Mouse (Mus musculus) stomach, embryonic 15.5 days (tissue): ENCODE measurements around the gene Alpk1. TPM values are rescaled to one million over a fixed set of nuclear protein-coding genes. Genes with fewer than 3 reads are reported as not detected.

Experiments
- ATAC-seq: fragments of 200-750 bp; cut with Nextera tagmentation; 2 replicates; pipeline ENCODE4 v1.8.0; 2017; ENCODE audit warnings: low read depth, moderate number of reproducible peaks, moderate TSS enrichment; ENCODE audit not compliant: insufficient read depth, low FRiP score
- H3K27ac ChIP-seq: fragments of 300-500 bp; sonication (generic); 2 replicates; pipeline ENCODE4 v1.5.1; 2015; ENCODE audit warnings: mild to moderate bottlenecking, inconsistent platforms
- H3K27me3 ChIP-seq: fragments of 300-500 bp; sonication (generic); replicated peaks from 2 replicates; pipeline ENCODE4 v1.6.1; 2015; ENCODE audit warnings: inconsistent platforms
- H3K36me3 ChIP-seq: fragments of 300-500 bp; sonication (generic); 2 replicates; pipeline ENCODE4 v1.6.1; 2015; ENCODE audit warnings: inconsistent platforms
- H3K4me1 ChIP-seq: fragments of 300-500 bp; sonication (generic); 2 replicates; pipeline ENCODE4 v1.6.1; 2015; ENCODE audit warnings: inconsistent platforms
- H3K4me2 ChIP-seq: fragments of 300-500 bp; sonication (generic); 2 replicates; pipeline ENCODE4 v1.6.1; 2015; ENCODE audit warnings: mild to moderate bottlenecking, inconsistent platforms
- H3K4me3 ChIP-seq: fragments of 300-500 bp; sonication (generic); replicated peaks from 2 replicates; pipeline ENCODE4 v1.5.1; 2015; ENCODE audit warnings: inconsistent platforms
- H3K9ac ChIP-seq: fragments of 300-500 bp; sonication (generic); 2 replicates; pipeline ENCODE4 v1.6.1; 2015; ENCODE audit warnings: inconsistent platforms
- H3K9me3 ChIP-seq: fragments of 300-500 bp; sonication (generic); 2 replicates; pipeline ENCODE4 v1.6.1; 2016; ENCODE audit warnings: inconsistent platforms
- WGBS: fragments of 180-500 bp; shearing (Covaris S2); methylation state at CpG from one replicate; pipeline ENCODE4 v1.1.7; 2015; 5-methylcytosine and 5-hydroxymethylcytosine counted together
- polyA plus RNA-seq: library from polyadenylated mRNA; unstranded; fragments of >200 nt; fragmentation: Nextera tagmentation; extraction: Ambion mirVana; gene quantifications from 2 replicates; pipeline ENCODE4 v1.2.1, GENCODE M21; 2015

Gene Alpk1
- 3.2 and 3.6 TPM in 2 replicates for polyA plus RNA-seq

DNA sequence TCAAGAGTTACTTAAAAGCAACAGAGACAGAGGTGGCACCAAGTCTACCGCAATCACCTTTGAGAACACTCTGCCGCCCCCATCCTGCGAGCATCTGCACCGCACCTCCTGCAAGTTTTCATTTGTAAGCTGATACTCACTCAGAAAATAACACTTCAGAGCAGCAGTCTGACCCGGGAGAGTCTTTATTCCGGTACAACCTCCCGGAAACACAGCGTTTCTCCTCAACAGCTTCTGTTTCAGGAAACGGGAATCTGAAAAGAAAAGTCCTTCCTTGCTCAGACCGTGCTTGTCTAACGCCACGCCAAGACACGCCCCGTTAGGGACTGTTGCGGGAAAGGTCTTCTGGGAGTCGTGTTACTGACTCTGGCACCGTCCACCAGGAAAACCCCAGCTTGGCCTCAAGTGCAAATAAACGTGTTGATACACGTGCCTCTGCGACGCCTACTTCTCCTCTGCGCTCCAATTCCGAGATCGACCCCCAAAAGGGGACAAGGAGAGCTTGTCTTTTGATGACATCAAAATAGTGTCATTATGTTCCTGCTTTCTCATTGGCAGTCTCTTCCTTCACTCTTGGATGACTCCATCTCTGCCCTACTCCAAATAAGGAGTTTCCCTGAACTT, at the start of gene Alpk1:
Gene Alpk1, minus strand, starts transcription at position 507 of the 624 bp plus-strand sequence.
- Histone ChIP-seq H3K27ac (peak within 1 kb of the TSS; percentile 74), H3K27me3 (no peaks in the 10 kb centered on the region), H3K9me3 (no peaks in the 10 kb centered on the region), H3K9ac (no peak within 1 kb of the TSS), H3K36me3 (no peaks in the 10 kb centered on the region), H3K4me3 (peak within 1 kb of the TSS; percentile 54), H3K4me2 (peak within 1 kb of the TSS; percentile 77), H3K4me1 (no peaks in the 10 kb centered on the region)
- WGBS = under 1% methylated on average over 24 of the region's 24 CpGs
- peak; percentile 86 for ATAC-seq

DNA sequence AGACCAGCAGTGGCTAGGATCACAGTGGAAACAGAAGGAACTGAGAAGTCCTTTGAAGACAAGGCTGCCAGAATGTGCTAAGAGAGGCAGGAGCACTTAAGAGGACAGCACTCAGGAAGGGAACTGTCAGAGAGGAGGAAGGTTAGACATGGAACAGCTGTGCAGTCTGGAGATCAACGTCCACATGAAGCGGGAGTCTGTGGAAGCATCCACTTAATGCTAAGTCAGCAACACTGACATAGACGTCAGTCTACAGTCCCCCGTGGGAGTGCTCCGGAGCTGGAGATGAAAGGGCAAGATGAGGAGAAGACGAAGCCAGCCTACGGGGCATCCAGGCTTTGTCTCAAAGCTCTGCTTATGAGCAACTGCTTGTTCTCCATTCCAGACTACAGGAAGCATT, 46.8 kb upstream of the Alpk1 start:
- 20% methylated on average over 7 of the region's 7 CpGs for WGBS
- peak; percentile 71; the same call in 1 of the 2 replicates for ATAC-seq

DNA sequence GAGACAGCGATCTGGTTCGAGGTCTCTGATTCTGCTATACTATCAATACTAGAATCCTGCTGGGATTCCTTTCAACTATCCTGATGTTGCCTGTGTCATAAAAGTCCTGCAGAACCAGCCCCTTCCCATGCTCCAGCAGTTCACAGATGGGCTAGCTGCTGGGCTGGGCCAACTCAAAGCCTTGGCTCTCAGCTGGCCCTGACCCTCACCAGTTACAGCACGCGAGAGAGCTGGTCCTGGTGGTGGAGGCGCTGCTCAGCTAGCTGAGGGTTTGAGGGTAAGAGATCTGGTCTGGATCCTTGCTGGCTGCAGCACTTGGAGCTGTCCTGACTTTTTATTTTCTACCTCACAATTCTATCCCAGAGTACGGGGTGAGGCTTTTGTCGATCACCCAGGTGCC, 46.2 kb upstream of the Alpk1 start:
- no peak overlapping the region for H3K4me3 ChIP-seq
- no peak overlapping the region for H3K27ac ChIP-seq

More for the DNA sequence above, 46.8 kb upstream of the Alpk1 start:
- Histone ChIP-seq H3K4me1 (peaks cover 11% of the 10 kb centered on the region), H3K36me3 (peaks cover 3% of the 10 kb centered on the region; the same call in 1 of the 2 replicates), H3K4me3 (no peak overlapping the region), H3K9me3 (no peaks in the 10 kb centered on the region), H3K27ac (no peak overlapping the region), H3K4me2 (peak overlapping the region; percentile 29), H3K9ac (no peak overlapping the region), H3K27me3 (no peaks in the 10 kb centered on the region)

DNA sequence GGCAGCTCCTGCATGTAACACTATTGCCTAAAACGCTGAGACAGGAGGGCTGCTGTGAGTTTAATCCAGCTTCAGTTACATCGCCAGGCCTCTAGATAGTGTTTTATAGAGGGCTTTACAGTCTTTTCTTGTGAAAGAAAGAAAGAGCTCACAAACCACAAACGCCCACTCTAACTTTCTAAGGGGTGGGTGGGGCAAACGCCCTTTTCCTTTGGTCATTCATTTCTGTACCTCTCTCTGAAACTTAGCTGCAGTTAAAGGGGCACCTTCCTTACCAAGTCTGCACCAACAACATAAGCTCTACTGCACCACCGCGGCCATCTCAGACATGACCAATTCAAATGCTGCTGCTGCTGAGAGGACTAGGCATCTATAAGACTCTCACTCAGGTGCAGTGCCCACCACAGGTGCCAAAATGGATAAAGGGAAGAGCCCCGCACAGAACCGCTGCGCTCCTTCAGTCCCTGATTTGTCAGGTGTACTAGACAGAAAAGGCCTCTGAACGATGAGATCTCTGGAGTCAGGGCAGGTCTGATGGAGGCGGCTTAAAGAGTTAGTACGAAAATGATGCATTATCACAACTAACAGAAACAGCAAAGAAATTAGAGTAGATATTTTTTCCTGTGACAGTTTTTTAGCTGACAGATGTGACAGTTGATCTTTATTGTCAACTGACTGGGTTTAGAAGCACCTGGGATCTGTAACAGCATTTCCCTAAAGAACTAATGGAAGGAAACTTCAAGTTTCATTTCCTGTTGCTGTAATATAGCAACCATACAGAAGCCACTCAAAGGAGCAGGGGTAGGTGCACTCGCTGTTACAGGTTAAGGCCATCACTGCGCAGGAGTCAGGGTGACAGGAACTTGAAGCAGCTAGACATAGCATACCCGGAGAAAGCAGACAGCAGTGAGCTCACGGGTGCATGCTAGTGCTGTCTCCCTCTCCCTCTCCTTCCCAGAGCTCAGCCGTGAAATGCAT, 43.8 kb upstream of the Alpk1 start:
- H3K4me2 ChIP-seq = no peak overlapping the region
- H3K4me3 ChIP-seq = no peak overlapping the region
- WGBS = 82% methylated on average over 17 of the region's 17 CpGs
- peaks cover 12% of the 10 kb centered on the region; the same call in 1 of the 2 replicates for H3K36me3 ChIP-seq
- no peaks in the 10 kb centered on the region for H3K9me3 ChIP-seq
- H3K27me3 ChIP-seq = no peaks in the 10 kb centered on the region
- ATAC-seq = no peak
- H3K9ac ChIP-seq = no peak overlapping the region
- no peak overlapping the region for H3K27ac ChIP-seq
- H3K4me1 ChIP-seq = peaks cover 11% of the 10 kb centered on the region

More for the DNA sequence above, 46.2 kb upstream of the Alpk1 start:
- Histone ChIP-seq H3K4me1 (peaks cover 11% of the 10 kb centered on the region), H3K27me3 (no peaks in the 10 kb centered on the region), H3K9ac (no peak overlapping the region), H3K9me3 (no peaks in the 10 kb centered on the region), H3K36me3 (peaks cover 5% of the 10 kb centered on the region; the same call in 1 of the 2 replicates), H3K4me2 (no peak overlapping the region)
- 68% methylated on average over 7 of the region's 7 CpGs for WGBS
- no peak for ATAC-seq

DNA sequence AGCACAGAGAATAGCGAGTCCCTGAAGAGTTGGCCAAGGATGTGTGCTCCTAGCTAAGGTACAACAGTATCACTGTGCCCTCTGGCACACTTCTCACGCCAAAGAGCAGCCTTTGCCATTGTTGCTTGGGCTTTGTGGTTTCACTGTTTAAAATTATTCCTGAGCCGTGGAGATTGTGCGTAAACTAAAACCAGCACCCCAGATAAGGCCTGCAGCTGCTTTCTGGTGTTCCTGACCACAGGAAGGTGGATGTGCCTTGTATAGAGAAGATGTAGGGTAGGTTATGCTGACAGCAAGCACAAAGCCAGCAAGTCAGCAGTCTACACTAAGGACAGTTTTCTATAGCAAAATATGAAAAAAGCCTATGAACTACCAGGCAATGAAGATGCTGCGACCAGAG, 40.9 kb upstream of the Alpk1 start:
- WGBS = 76% methylated on average over 5 of the region's 5 CpGs
- Histone ChIP-seq H3K36me3 (peaks cover 12% of the 10 kb centered on the region; the same call in 1 of the 2 replicates), H3K4me1 (no peaks in the 10 kb centered on the region), H3K9ac (no peak overlapping the region), H3K27ac (no peak overlapping the region), H3K9me3 (no peaks in the 10 kb centered on the region), H3K4me3 (no peak overlapping the region), H3K4me2 (no peak overlapping the region), H3K27me3 (no peaks in the 10 kb centered on the region)
- ATAC-seq = no peak

DNA sequence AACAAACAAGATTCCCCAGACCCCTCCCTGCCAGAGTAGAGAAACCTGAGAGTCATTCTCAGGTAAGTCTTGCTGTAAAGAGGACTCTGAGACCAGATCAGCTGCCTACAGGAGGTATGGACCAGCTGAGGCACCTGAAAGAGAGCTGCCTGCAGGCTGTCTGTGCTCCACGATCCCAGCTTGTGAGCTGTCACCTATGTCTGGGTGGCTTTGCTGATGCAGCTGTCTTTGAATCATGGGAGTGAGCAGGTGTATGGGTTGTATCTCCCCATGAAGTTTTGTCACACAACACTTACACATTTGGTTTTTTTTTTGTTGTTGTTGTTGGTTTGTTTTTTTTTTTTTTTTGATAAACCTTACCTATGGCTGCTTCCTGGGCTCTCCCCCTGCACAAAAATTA, 40.1 kb upstream of the Alpk1 start:
- WGBS = 55% methylated on average over 1 of the region's 1 CpGs
- H3K4me2 ChIP-seq = no peak overlapping the region

DNA sequence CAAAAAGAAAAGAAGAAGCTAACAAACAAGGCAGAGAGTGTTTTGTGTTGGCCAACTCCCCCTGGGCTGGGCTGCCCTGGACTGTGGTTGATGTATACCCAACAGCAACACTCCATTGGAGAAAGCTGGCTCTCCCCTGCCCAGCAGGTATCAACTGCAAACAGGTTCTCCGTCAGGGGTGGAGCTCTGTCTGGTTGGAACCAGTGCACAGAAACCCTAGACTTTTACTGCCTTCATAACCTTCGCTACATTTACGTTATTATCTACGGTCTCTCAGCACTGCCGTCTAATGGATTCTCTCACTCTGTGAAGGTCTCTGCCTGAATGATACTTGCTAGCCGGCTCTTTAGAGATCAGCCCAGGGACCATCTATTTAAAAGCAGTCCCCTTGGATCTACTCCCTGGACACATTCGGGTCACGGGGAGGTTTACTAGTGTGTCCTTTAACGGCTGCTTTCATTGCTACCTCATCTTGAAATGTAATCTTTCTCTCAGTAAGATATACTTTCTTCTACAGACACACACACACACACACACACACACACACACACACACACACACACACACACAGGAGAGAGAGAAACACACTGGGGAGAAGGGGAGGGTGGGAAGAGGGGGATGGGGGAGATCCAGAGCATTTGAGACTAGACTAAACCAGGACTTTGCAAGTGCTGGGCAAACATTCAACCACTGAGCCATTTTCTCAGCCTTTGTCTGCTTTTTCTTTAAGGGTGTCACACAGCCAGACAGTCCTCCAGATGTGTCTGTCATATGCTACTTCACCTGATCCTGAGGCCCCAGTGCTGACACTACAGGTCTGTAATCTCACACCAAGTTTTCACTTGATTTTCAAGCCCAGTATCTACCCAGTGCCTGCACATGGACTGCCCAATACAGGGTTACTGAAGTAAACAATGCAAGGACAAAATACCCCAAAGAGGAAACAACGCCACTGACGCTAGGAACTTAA, 38.7 kb upstream of the Alpk1 start:
- Histone ChIP-seq H3K4me3 (no peak overlapping the region), H3K4me2 (no peak overlapping the region), H3K36me3 (peaks cover 12% of the 10 kb centered on the region; the same call in 1 of the 2 replicates), H3K27me3 (no peaks in the 10 kb centered on the region), H3K9me3 (no peaks in the 10 kb centered on the region), H3K9ac (no peak overlapping the region), H3K27ac (no peak overlapping the region), H3K4me1 (no peaks in the 10 kb centered on the region)
- WGBS = 66% methylated on average over 11 of the region's 11 CpGs
- ATAC-seq = peak; percentile 27; the same call in 1 of the 2 replicates

More for the DNA sequence above, 40.1 kb upstream of the Alpk1 start:
- no peaks in the 10 kb centered on the region for H3K9me3 ChIP-seq
- no peaks in the 10 kb centered on the region for H3K4me1 ChIP-seq
- H3K36me3 ChIP-seq = peaks cover 12% of the 10 kb centered on the region; the same call in 1 of the 2 replicates
- H3K4me3 ChIP-seq = no peak overlapping the region
- H3K9ac ChIP-seq = no peak overlapping the region
- no peak overlapping the region for H3K27ac ChIP-seq
- ATAC-seq = no peak
- H3K27me3 ChIP-seq = no peaks in the 10 kb centered on the region

DNA sequence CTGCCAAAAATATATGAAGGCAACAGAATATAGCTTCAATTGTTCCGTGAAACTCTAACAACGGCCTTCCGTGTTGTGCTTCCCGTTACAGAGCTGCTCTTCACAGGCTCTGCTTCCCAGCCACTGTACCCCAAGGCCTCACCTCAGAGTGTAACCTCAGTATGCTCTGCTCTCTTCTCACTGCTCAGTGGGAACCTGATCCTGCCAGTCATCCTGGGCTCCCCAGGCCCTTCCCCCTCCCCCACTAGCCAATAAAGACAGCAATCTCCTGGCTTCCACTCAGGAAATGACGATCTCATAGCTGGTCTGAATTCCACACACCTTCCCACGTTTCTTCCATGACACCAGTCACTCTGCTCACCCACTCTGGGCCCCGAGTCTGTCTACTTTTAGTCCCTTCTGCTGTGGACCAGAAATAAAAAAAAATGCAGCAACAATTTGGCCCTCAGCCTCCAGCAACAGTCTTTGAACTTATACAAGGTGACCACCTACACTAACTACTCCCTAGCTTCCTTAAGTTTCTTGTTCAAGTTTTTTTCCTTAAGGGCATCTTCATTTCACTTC, 36.9 kb upstream of the Alpk1 start:
- no peaks in the 10 kb centered on the region for H3K27me3 ChIP-seq
- H3K4me1 ChIP-seq = no peaks in the 10 kb centered on the region
- no peak overlapping the region for H3K4me2 ChIP-seq
- H3K27ac ChIP-seq = no peak overlapping the region
- no peak overlapping the region for H3K4me3 ChIP-seq
- peaks cover 9% of the 10 kb centered on the region; the same call in 1 of the 2 replicates for H3K36me3 ChIP-seq
- H3K9ac ChIP-seq = no peak overlapping the region
- no peak for ATAC-seq
- WGBS = 74% methylated on average over 7 of the region's 7 CpGs
- H3K9me3 ChIP-seq = no peaks in the 10 kb centered on the region

DNA sequence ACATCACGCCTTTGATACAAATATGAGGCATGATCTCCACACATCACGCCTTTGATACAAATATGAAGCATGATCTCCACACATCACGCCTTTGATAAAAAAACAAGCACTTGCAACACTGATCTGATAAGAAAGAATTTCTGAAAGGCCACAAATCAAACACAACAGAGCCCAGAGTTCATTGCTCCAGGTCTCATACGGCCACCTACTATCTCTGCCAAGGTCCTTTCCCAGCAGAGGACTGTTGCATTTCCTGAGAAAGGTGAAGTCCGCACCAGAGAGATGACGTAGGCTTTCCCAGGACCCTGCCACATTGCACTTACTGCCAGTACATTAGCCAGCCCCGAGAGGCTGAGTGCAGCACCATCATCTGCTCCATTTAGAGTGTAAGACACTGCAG, 28.8 kb upstream of the Alpk1 start:
- Histone ChIP-seq H3K4me3 (no peak overlapping the region), H3K9ac (no peak overlapping the region), H3K27me3 (no peaks in the 10 kb centered on the region), H3K4me2 (no peak overlapping the region), H3K27ac (no peak overlapping the region), H3K4me1 (no peaks in the 10 kb centered on the region), H3K9me3 (no peaks in the 10 kb centered on the region), H3K36me3 (peaks cover 14% of the 10 kb centered on the region; the same call in 1 of the 2 replicates)
- no peak for ATAC-seq
- 90% methylated on average over 7 of the region's 7 CpGs for WGBS

DNA sequence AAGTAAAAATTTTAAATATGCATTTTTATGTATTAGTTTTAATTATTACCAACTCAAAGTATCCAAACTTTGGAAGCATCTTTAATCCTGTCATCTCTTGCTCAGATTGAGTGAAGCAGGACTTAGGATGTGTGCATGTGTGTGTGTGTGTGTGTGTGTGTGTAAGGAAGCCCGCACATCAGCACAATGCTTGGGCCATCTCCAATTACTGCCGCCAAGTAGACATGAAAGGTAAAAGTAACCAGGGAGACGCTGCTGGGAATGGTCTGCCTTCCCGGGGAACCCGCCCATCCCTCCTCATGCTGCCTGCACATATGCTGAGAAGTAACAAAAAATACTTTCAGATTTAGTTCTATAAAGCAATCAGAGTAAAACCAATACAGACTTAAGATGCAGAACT, 27.5 kb upstream of the Alpk1 start:
- H3K4me3 ChIP-seq = no peak overlapping the region
- no peak overlapping the region for H3K9ac ChIP-seq
- ATAC-seq = no peak
- H3K36me3 ChIP-seq = peaks cover 14% of the 10 kb centered on the region; the same call in 1 of the 2 replicates
- H3K27ac ChIP-seq = no peak overlapping the region
- WGBS = 87% methylated on average over 5 of the region's 5 CpGs
- H3K9me3 ChIP-seq = no peaks in the 10 kb centered on the region
- H3K4me2 ChIP-seq = no peak overlapping the region
- H3K27me3 ChIP-seq = no peaks in the 10 kb centered on the region
- no peaks in the 10 kb centered on the region for H3K4me1 ChIP-seq

DNA sequence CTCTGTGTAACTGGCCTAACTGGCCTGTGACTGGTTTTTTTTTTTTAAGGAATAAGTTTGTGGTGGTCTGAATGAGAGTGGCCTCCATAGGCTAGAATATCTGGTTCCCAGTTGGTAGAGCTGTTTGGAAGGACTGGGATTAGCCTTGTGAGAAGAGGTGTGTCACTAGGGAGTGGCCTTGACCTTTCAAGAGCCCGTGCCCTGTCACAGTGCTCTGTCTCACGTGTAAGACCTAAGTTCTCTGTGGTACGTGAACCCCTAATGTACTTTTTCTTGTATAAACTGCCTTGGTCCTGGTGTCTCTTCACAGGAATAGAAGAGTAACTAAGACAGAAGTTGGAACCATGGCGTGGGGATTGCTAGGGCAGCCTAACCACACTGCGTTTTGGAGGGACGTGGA, 25.7 kb upstream of the Alpk1 start:
- no peaks in the 10 kb centered on the region for H3K9me3 ChIP-seq
- no peak overlapping the region for H3K27ac ChIP-seq
- H3K9ac ChIP-seq = no peak overlapping the region
- no peaks in the 10 kb centered on the region for H3K4me1 ChIP-seq
- 84% methylated on average over 6 of the region's 6 CpGs for WGBS
- H3K36me3 ChIP-seq = peaks cover 12% of the 10 kb centered on the region; the same call in 1 of the 2 replicates
- no peak overlapping the region for H3K4me3 ChIP-seq
- ATAC-seq = no peak
- H3K4me2 ChIP-seq = no peak overlapping the region
- no peaks in the 10 kb centered on the region for H3K27me3 ChIP-seq
